Mouse (Mus musculus): ENCODE results near the gene Cpeb1. TPM values are rescaled to one million over a fixed set of nuclear protein-coding genes. Genes with fewer than 3 reads are reported as not detected.
A peak's percentile ranks its signal among the peaks of the same experiment; 100 is the strongest.

Cpeb1 gene
- polyA plus RNA-seq, 1 experiment from 2014 or later = 1.7 TPM

- H3K36me3 ChIP-seq (ENCODE audit: insufficient read depth, low read length) = no peaks in the 10 kb centered on the region
- TF ChIP-seq EP300 (IDR thresholded peaks at IDR 0.05) (no peak), CTCF (IDR thresholded peaks at IDR 0.05) (no peak)
- no peaks in the 10 kb centered on the region for H3K27me3 ChIP-seq (replicated peaks; ENCODE audit: insufficient read depth, low read length)
- no peaks in the 10 kb centered on the region for H3K4me1 ChIP-seq (ENCODE audit: insufficient read depth, low read depth, low read length)
- no peak for ATAC-seq
- no peak overlapping the region for H3K9ac ChIP-seq (replicated peaks; ENCODE audit: low read depth)
- no peak for DNase-seq (ENCODE audit: low spot score)
- no peak overlapping the region for H3K4me3 ChIP-seq (ENCODE audit: low read depth, low read length)
- no peak overlapping the region for H3K4me2 ChIP-seq (replicated peaks; ENCODE audit: low read depth, low read length)
- no peak overlapping the region for H3K27ac ChIP-seq (ENCODE audit: low read length)
- H3K9me3 ChIP-seq (ENCODE audit: low read length) = no peaks in the 10 kb centered on the region
- 69% methylated on average over 9 of the region's 9 CpGs for WGBS
These were observed 9.7 kb upstream of the Cpeb1 start for GRCm38 (mm10) chr7:81464906-81465450.

- Histone ChIP-seq H3K4me3 (ENCODE audit: low read depth, low read length) (no peak overlapping the region), H3K4me1 (ENCODE audit: insufficient read depth, low read depth, low read length) (no peaks in the 10 kb centered on the region), H3K9ac (replicated peaks; ENCODE audit: low read depth) (no peak overlapping the region), H3K27ac (ENCODE audit: low read length) (no peak overlapping the region), H3K4me2 (replicated peaks; ENCODE audit: low read depth, low read length) (no peak overlapping the region), H3K36me3 (ENCODE audit: insufficient read depth, low read length) (no peaks in the 10 kb centered on the region), H3K27me3 (replicated peaks; ENCODE audit: insufficient read depth, low read length) (no peaks in the 10 kb centered on the region), H3K9me3 (ENCODE audit: low read length) (no peaks in the 10 kb centered on the region)
- TF ChIP-seq CTCF (IDR thresholded peaks at IDR 0.05) = no peak
- no peak for TF ChIP-seq EP300 (IDR thresholded peaks at IDR 0.05)
- 3% methylated on average over 4 of the region's 4 CpGs for WGBS
- ATAC-seq (peak; percentile 19; the same call in 1 of the 2 replicates), DNase-seq (ENCODE audit: low spot score) (peak; percentile 54)
These were observed 8.9 kb upstream of the Cpeb1 start for GRCm38 (mm10) chr7:81464116-81464515.

- Histone ChIP-seq H3K27me3 (replicated peaks; ENCODE audit: insufficient read depth, low read length) (no peaks in the 10 kb centered on the region), H3K4me2 (replicated peaks; ENCODE audit: low read depth, low read length) (no peak overlapping the region), H3K4me3 (ENCODE audit: low read depth, low read length) (no peak overlapping the region), H3K9ac (replicated peaks; ENCODE audit: low read depth) (no peak overlapping the region), H3K27ac (ENCODE audit: low read length) (no peak overlapping the region), H3K9me3 (ENCODE audit: low read length) (no peaks in the 10 kb centered on the region), H3K36me3 (ENCODE audit: insufficient read depth, low read length) (no peaks in the 10 kb centered on the region), H3K4me1 (ENCODE audit: insufficient read depth, low read depth, low read length) (no peaks in the 10 kb centered on the region)
- ATAC-seq = no peak
- TF ChIP-seq EP300 (IDR thresholded peaks at IDR 0.05) = no peak
- TF ChIP-seq CTCF (IDR thresholded peaks at IDR 0.05) = no peak
- WGBS = 72% methylated on average over 3 of the region's 3 CpGs
- DNase-seq (ENCODE audit: low spot score) = no peak
These were observed 7.5 kb upstream of the Cpeb1 start for GRCm38 (mm10) chr7:81462815-81463214.

- Histone ChIP-seq H3K9me3 (ENCODE audit: low read length) (no peaks in the 10 kb centered on the region; the same call in 1 of the 2 replicates), H3K4me2 (replicated peaks; ENCODE audit: low read depth, low read length) (peak overlapping the region; percentile 88), H3K27ac (ENCODE audit: low read length) (no peak overlapping the region), H3K4me1 (ENCODE audit: insufficient read depth, low read depth, low read length) (0 out of 2 replicates have a peak, but pooled peaks cover 8% of the 10 kb centered on the region), H3K27me3 (replicated peaks; ENCODE audit: insufficient read depth, low read length) (peaks cover 51% of the 10 kb centered on the region), H3K4me3 (ENCODE audit: low read depth, low read length) (peak overlapping the region; percentile 52), H3K36me3 (ENCODE audit: insufficient read depth, low read length) (no peaks in the 10 kb centered on the region), H3K9ac (replicated peaks; ENCODE audit: low read depth) (no peak overlapping the region)
- ATAC-seq (peak; percentile 40), DNase-seq (ENCODE audit: low spot score) (no peak)
- WGBS = 3% methylated on average over 67 of the region's 87 CpGs
- no peak for TF ChIP-seq EP300 (IDR thresholded peaks at IDR 0.05)
These were observed 780 bp downstream of the Cpeb1 start for GRCm38 (mm10) chr7:81454331-81455039.

- peak overlapping the region; percentile 52 for H3K4me3 ChIP-seq (ENCODE audit: low read depth, low read length)
- no peaks in the 10 kb centered on the region for H3K36me3 ChIP-seq (ENCODE audit: insufficient read depth, low read length)
- no peaks in the 10 kb centered on the region; the same call in 1 of the 2 replicates for H3K9me3 ChIP-seq (ENCODE audit: low read length)
- no peak for ATAC-seq
- WGBS = 4% methylated on average over 61 of the region's 84 CpGs
- TF ChIP-seq CTCF (IDR thresholded peaks at IDR 0.05) = peak; percentile 19; the same call in 1 of the 2 replicates
- TF ChIP-seq EP300 (IDR thresholded peaks at IDR 0.05) = no peak
- no peak overlapping the region for H3K9ac ChIP-seq (replicated peaks; ENCODE audit: low read depth)
- no peak overlapping the region for H3K27ac ChIP-seq (ENCODE audit: low read length)
- H3K4me1 ChIP-seq (ENCODE audit: insufficient read depth, low read depth, low read length) = 0 out of 2 replicates have a peak, but pooled peaks cover 8% of the 10 kb centered on the region
- peaks cover 51% of the 10 kb centered on the region for H3K27me3 ChIP-seq (replicated peaks; ENCODE audit: insufficient read depth, low read length)
- DNase-seq (ENCODE audit: low spot score) = peak; percentile 7
- H3K4me2 ChIP-seq (replicated peaks; ENCODE audit: low read depth, low read length) = peak overlapping the region; percentile 88
These were observed 1.6 kb downstream of the Cpeb1 start for GRCm38 (mm10) chr7:81453443-81454274.

GRCm38 (mm10) chr7:81452971-81453441 lies 2.3 kb downstream of the Cpeb1 start:
- no peak overlapping the region for H3K4me3 ChIP-seq (ENCODE audit: low read depth, low read length)
- no peaks in the 10 kb centered on the region for H3K36me3 ChIP-seq (ENCODE audit: insufficient read depth, low read length)
- no peak overlapping the region for H3K4me2 ChIP-seq (replicated peaks; ENCODE audit: low read depth, low read length)
- DNase-seq (ENCODE audit: low spot score) = no peak
- H3K4me1 ChIP-seq (ENCODE audit: insufficient read depth, low read depth, low read length) = 0 out of 2 replicates have a peak, but pooled peaks cover 8% of the 10 kb centered on the region
- H3K27me3 ChIP-seq (replicated peaks; ENCODE audit: insufficient read depth, low read length) = peaks cover 51% of the 10 kb centered on the region
- H3K9me3 ChIP-seq (ENCODE audit: low read length) = no peaks in the 10 kb centered on the region; the same call in 1 of the 2 replicates
- WGBS = 5% methylated on average over 21 of the region's 21 CpGs
- ATAC-seq = peak; percentile 25; the same call in 1 of the 2 replicates
- TF ChIP-seq EP300 (IDR thresholded peaks at IDR 0.05) (no peak), CTCF (IDR thresholded peaks at IDR 0.05) (no peak)
- H3K27ac ChIP-seq (ENCODE audit: low read length) = no peak overlapping the region
- no peak overlapping the region for H3K9ac ChIP-seq (replicated peaks; ENCODE audit: low read depth)
